Mouse (Mus musculus) gastrocnemius, postnatal 10 days (tissue): ENCODE measurements around the gene Cog8. TPM values are rescaled to one million over a fixed set of nuclear protein-coding genes. Genes with fewer than 3 reads are reported as not detected.
"Not testable (repeated sequence)": the region's sequence is repeated elsewhere in the genome, so short reads cannot be mapped to it uniquely, and the experiment has no call there.

ENCODE experiments used
- DNase-seq: peaks from one replicate; pipeline ENCODE4 v3.0.0; 2021; ENCODE audit warnings: mixed read lengths
- microRNA-seq, 2 experiments: library from miRNA; unstranded; fragments of <30 nt; microRNA quantifications; one replicate each; pipeline ENCODE4 v1.2.0; 2021
- total RNA-seq, 2 experiments: library from RNA; stranded (reverse); gene quantifications; 2 replicates each; pipeline ENCODE4 v1.2.3; 2021

Cog8 gene
- total RNA-seq, 2 experiments from 2014 or later: 15.8 to 17.4 TPM

DNA sequence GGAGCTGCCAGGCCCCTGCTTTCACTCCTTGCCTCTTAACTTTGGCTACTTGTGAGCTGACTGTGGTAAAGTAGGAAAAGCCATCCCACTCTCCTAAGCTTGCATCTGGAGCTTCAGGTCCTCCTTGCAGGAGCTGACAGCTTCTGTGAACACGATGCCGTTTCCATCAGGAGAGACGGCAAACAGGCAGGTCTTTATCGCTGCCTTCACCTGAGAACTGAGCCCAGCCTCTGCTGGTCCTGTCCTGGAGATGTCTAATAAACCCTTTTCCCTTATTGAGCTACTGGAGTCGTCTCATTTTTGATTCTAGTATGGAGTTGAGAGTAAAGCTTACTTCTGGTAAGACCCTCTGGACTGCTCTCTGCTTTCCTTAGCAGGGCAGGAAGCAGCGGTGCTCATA is 11.0 kb downstream of the Cog8 start:
- DNase-seq: no peak

DNA sequence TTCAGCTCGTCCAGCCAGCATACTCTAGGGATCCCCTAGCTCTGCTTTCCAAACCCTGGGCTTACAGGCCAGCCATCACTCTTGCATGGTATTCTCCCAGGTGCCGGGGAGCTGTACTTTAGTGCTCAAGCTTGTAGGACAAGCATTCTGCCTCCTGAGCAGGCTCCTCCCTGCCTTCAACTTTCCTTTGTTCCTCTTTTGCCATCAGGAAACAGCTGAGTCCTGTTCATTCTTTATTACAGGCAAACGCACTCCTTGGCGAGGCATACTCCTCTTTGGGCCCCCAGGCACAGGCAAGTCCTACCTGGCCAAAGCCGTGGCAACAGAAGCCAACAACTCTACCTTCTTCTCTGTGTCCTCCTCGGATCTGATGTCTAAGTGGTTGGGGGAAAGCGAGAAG is 15.9 kb downstream of the Cog8 start:
- DNase-seq: no peak

DNA sequence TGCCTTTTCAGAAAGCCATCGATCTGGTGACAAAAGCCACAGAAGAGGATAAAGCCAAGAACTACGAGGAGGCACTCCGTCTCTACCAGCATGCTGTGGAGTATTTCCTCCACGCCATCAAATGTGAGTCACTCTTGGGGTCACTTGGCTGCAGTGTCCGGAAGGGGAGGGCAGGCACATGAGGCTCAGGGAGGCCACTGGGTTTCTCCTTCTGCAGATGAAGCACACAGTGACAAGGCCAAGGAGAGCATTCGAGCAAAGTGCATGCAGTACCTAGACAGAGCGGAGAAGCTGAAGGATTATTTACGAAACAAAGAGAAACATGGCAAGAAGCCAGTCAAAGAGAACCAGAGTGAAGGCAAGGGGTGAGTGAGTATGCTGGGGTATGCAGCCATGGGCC is 19.9 kb downstream of the Cog8 start:
- DNase-seq: no peak

DNA sequence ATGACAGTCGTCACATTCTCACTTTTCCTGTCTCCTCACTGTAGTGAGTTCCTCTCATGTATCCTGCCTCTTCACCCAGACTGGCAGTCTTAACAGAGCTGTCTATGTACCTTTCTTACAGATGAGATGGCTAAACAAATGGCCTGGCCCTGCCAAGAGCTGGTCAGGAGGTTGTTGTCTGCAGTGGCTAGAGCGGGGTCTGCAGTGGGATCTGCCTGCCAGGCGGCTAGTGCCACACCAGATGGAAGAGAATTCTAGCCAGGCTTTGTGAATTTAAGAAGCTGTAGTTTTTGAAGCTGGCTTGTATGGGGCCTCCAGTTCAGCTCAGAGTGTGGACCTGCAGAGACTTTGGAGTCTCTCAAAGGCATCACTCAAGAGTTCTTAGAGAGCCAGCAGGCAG is 20.8 kb downstream of the Cog8 start:
- no peak for DNase-seq

DNA sequence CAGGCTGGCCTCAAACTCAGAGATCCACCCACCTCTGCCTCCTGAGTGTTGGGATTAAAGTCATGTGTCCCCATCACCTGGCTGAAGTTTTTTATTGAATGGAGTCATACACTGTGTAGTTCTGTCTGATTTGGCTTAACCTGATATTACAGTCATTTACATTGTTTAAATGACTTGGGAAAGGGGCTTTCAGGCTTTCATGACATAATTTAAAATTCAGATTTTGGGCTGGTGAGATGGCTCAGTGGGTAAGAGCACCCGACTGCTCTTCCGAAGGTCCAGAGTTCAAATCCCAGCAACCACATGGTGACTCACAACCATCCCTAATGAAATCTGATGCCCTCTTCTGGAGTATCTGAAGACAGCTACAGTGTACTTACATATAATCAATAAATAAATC is 22.9 kb downstream of the Cog8 start:
- not testable (repeated sequence) for DNase-seq

DNA sequence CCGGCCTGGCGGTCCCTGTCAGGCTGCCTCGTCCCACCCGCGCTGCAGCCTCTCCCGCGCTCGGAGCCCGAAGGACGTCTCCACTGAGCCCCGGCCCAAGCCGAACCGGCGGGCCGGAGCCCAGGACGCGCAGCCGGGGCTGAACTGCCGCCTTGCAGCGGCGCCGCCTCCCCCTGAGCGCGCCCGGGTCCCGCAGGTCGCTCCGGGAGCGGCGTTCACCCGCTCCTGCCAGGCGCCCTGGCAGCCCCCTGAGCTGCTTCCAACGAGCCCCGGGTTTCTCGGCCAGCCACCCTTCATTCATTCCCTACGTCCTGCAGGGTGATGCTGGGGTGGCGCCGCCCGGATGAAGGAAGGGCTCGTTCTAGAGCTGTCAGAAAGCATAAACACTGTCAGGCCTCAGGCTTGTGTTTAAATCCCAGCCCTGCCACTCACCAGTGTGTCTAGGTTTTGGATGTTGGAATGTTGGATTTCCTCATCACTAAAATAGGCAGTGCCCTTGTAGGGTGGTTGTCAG is 24.9 kb downstream of the Cog8 start:
- DNase-seq: no peak

DNA sequence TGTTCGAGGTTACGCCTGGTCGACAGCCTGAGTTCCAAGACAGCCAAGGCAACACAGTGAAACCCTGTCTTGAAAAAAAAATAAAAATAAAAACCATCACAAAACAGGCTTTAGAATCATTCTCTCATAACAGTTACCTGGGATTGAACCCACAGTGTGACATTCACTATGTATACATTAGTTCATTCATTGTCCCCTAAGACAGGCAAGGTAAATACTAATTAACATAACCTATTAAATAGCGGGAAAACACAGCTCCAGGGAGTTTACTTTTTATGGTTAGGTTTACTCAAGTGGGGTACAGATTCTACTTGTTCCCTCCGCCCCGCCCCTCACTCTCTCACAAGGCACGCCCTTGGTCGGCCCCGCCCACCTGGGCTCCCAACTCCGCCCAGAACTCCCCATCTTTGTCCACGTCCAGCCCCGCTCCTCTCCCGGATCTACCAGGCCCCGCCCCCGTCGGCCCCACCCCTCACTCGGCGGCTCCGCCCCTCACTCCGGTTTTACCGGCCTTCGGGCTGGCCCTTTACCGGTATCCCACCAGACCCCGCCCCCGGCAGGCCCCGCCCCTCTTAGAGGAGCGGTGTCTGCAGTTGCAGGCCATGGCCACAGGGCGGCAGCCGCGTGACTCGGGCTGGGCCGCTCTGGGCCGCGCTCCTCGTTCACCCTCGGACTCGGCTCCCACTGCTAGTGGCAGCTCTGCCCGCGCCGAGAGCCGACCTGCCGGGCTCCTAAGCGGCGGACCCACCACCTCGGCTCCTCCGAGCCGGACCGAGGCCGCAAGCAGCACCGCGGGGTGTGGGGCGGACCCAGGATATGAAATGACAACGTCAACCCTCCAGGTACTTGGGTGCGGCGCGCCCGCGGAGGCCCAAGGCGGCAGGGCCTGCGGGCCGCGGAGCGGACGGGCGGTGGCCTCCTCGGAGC is 25.6 kb downstream of the Cog8 start, which contains the start of gene Vps4a:
TSS of gene Vps4a (plus strand) at position 573 of the 927 bp plus-strand sequence.
- DNase-seq: peak; percentile 98

DNA sequence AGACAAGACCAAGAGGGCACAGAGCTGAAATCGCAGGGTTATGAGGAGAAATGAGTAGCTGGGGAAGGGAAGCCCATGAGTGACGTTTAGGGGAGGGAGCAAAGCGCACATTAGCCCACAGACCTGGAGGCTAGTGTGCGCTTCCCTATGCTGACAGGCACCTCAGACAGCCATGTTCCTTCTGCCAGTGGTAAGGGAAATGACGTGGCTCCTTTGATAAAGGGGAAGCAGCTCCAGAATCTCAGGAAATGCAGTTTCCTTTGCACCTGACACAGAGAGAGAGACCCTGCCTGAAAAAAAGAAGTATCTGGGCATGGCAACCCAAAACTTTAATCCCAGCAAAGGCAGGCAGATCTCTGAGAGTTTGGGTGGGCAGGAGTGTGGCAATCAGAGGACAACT is 26.4 kb downstream of the Cog8 start:
- DNase-seq: no peak

DNA sequence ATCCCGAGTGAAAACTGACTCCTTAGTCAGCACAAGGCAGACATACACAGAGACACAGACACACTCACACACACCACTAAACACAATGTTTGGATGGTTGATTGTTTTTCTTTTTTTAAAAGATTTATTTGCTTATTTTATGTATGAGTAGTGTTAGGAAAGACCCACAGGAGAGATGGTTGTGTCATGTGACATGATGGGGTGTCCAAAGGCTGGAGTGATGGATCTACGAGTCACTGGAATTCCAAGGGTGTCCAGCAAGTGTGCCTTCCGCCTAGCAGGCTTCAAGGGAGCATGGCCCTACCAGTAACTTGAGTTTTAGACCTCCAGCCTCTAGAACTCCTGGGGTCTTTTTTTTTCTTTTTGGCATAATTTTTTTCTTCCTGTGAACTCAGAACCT is 27.2 kb downstream of the Cog8 start:
- no peak for DNase-seq

DNA sequence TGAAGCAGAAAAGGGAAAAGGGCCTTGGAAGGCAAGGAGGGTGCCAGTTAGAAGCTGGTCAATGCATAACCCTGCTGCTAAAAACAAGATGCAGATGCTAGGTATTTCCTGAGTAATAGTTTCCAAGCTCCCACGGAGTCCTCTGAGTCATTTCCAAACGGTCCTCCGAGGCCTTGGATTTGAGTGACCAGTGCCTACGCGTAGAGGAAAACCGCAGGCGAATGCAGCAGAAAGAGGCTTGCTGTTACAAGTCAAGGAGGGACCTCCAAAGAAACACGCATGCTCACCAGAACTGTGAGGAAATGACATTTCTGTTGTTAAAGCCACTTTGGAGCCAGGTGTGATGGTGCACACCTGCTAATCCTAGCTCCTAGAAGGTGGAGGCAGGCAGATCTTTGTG is 33.0 kb downstream of the Cog8 start:
- no peak for DNase-seq

DNA sequence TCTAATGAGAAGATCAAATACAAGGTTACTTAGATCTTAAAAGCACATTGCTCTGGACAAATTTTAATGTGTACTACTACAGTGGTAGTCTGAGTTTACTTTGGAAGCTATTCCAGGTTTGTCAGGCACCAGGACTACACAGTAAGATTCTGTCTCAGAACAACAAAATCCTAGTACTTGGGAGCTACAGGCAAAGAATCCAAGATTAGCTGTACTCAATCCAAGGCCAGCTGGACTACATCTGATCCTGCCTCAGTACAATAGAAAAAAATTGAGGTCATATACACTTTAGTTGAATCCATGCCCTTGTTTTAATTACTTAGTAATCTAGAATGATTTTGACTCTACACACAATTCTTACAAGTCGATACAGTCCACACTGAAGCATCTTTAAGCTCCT is 41.6 kb downstream of the Cog8 start:
- DNase-seq: no peak

DNA sequence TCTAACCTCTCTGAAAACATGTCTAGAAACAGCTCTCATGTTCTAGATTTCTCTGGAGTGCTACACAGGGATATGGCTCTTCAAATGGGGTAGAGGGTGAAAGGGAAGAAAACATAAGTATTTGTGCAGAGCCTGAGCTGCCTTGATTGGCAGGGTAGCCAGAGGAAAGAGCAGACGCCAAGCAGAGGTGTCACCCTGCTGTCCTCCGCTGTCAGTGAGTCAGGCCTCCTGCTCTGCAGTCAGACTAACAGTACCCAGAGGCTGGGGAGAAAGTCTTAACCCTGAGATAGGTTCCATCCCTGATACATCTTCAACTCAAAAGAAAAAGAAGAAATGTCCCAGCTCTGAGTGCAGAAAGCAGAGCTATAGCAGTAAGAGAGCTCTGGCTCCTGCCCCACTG is 43.8 kb downstream of the Cog8 start:
- no peak for DNase-seq

DNA sequence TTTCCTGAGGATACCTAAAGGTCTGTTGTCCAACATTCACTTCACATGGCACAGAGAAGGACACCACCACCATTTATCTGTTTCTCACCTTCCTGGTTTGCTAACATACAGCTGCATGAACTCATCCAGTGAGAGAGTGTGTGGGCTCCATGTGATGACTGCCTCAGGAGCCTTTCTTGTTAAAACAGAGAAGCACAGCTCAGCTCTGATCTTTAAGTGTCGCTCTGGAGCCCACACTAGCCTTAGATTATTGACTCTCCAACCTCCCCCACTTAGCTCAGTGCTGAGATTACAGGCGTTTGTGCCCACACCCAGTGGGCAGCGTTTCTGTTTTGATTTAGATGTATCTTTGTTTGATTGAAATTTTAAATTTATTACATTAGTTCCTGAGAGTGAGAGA is 48.7 kb downstream of the Cog8 start:
- DNase-seq: no peak

DNA sequence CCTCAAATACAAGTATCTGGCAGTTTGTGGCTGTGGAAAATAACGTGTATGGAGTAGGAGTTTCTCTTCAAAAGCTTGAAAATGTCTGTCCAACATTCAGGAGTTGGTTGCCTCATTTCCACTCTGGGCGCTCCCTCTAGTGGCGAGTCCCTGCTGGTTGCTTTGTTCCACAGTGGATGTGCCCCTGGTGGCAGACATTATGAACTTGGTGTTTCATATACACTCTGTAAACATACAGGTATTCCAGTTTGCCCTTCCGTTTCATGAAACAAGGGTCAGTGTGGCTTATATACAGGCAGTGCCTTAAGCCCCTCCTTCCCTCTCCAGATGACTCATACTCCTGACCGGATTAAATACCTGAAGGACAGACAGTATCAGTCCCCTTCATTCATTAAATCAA is 54.0 kb downstream of the Cog8 start:
- DNase-seq: peak; percentile 94

DNA sequence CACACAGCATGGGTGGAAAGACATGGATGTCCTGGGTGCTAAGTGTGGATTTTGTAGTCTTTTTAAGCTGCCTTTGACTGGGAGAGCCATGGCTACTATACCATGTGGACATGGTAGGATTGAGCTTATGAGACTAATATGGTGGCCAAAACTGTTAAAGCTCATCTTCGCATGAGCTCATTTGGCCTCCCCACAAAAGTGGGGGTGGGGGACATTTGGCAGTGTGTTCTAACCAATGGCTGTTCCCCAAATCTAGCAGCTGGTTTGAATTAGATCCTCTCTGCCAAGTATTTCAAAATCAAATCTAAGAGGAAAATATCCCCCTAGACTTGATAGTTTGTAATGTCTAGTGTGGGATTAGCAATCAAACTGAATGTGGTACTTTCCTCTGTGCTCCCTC is 57.4 kb downstream of the Cog8 start:
- DNase-seq: peak; percentile 48

DNA sequence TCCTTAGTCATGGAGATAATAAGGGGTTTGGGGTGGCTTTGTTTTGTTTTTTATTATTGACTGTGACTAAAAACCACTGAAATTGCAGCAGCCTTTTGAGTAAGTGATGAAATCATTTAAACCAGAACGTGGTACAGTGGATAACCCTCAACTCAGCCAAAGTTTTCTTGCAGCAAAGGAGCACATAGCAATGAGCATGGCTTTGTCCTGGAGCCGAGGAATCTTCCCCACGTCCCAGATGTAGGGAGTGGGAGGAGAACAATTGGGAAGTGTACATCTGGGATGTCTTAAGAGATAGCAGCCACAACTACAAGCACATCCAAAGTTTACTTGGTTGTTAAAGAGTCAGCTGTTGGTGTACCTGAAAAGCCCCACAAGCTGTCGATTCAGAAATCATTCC is 59.1 kb downstream of the Cog8 start:
- no peak for DNase-seq

DNA sequence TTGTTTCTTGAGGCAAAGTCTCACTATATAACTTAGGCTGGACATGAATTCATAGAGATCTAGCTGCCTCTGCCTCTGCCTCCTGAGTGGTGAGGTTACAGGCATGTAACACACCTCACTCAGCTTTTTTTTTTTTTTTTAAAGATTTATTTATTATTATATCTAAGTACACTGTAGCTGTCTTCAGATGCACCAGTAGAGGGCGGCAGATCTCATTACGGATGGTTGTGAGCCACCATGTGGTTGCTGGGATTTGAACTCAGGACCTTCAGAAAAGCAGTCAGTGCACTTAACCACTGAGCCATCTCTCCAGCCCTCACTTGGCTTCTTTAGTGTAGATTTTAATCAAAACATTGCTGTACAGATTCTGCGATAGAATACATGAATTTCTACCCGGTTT is 60.1 kb downstream of the Cog8 start:
- DNase-seq: not testable (repeated sequence)

Small RNA genes within 50 kb of the gene (microRNA-seq; reads per million reads assigned to microRNA genes)
- gene Mir7075: 0.64 to 0.75 reads per million in 2 experiments

Other genes starting within 250 kb of the Cog8 start
- 1 to 10 TPM; 2.1 to 3.4 TPM for gene Has3, start 186.4 kb downstream of the Cog8 start, total RNA-seq
- 10 to 100 TPM; 18.1 to 21.7 TPM for gene Utp4, start 163.1 kb downstream of the Cog8 start, total RNA-seq
- 10 to 100 TPM; 18.5 to 22.0 TPM for gene Sntb2, start 120.9 kb downstream of the Cog8 start, total RNA-seq
- 10 to 100 TPM; 48.1 to 50.4 TPM for gene Vps4a, start 25.5 kb downstream of the Cog8 start, total RNA-seq
- gene Pdf, start 8.1 kb downstream of the Cog8 start, total RNA-seq: 10 to 100 TPM; 29.0 to 35.5 TPM
- 10 to 100 TPM; 34.1 TPM for gene Nip7, start 188 bp upstream of the Cog8 start, total RNA-seq
- gene Tmed6, start 9.0 kb upstream of the Cog8 start, total RNA-seq: not detected
- 10 to 100 TPM; 15.0 to 22.1 TPM for gene Terf2, start 39.9 kb upstream of the Cog8 start, total RNA-seq
- 10 to 100 TPM; 29.4 to 32.5 TPM for gene Cyb5b, start 94.0 kb upstream of the Cog8 start, total RNA-seq
- gene Nfat5, start 236.8 kb upstream of the Cog8 start, total RNA-seq: 10 to 100 TPM; 23.2 to 32.7 TPM